Mouse (Mus musculus): ENCODE data around the gene Gm8334. TPM values are rescaled to one million over a fixed set of nuclear protein-coding genes. Genes with fewer than 3 reads are reported as not detected.
"Not testable (repeated sequence)": the region's sequence is repeated elsewhere in the genome, so short reads cannot be mapped to it uniquely, and the experiment has no call there.

The Gm8334 gene
- not detected in 2 replicates for total RNA-seq (2012; rRNA removed)

DNA sequence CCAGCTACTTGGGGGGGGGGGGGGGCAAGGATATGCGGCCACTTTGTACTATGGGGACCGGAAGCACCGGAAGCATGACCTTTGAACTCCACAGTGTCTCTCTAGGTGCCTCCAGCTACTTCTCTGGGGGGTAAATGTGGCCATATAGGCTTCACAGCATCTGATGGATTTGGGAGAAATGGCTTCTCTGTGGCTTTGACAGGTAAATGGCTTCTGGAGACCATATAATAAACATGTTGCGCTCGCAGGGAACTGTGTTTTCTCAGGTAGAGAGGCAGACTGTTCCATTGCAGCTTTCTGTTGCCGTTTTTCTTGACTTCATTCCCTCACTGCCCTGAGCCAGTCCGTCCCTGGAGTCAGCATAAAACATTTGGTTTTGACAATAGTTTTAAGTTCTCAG lies at the start of gene Gm8334:
Gene Gm8334, minus strand, starts transcription at position 101 of the 400 bp plus-strand sequence.
- in situ Hi-C loops (cut with MboI; ENCODE audit: low sequenced_read_pairs in 2 of 2, unreplicated experiment in 2 of 2); H3K27ac ChIP-seq (ENCODE audit: insufficient read depth, low read depth, low read length, poor library complexity, severe bottlenecking); H3K4me3 ChIP-seq (ENCODE audit: insufficient read depth in 1 of 2, low read depth in 1 of 2, low read length in 2 of 2, poor library complexity in 1 of 2, severe bottlenecking in 1 of 2); H3K9me3 ChIP-seq (ENCODE audit: control insufficient read depth, insufficient read depth, low read depth, low read length); H3K9ac ChIP-seq (ENCODE audit: insufficient read depth, low read depth, low read length, poor library complexity, severe bottlenecking); H3K4me1 ChIP-seq (ENCODE audit: control insufficient read depth in 2 of 2, insufficient read depth in 2 of 2, low read length in 2 of 2, poor library complexity in 1 of 2); DNase-seq (ENCODE audit: low read depth, low spot score); H3K36me3 ChIP-seq (ENCODE audit: control insufficient read depth, insufficient read depth, low read length, poor library complexity, severe bottlenecking): not testable (repeated sequence)

DNA sequence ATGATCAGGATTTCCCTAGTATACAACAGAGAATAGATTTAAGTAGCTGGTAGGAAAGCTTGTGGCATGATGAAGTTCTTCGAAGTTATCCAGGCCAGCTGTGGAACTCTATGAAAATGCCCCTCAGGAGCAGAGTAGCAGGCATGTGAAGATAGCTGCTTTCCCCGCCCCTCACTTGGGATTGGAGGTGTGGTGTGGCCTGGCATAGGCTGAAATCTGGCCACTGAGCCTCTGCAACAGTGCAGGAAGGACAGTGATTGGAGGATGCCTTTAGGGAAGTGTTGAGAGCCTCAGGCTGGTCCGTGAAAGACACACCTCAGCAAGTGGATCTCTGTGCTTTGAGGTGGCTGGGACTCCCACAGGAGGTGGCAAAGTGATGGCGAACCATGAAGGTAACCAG lies 48.3 kb upstream of the Gm8334 start, which contains the start of gene Gm15127:
Gene Gm15127, plus strand, starts transcription at position 301 of the 400 bp plus-strand sequence.
- H3K27ac ChIP-seq (ENCODE audit: insufficient read depth, low read depth, low read length, poor library complexity, severe bottlenecking); H3K4me3 ChIP-seq (ENCODE audit: insufficient read depth in 1 of 2, low read depth in 1 of 2, low read length in 2 of 2, poor library complexity in 1 of 2, severe bottlenecking in 1 of 2); H3K9ac ChIP-seq (ENCODE audit: insufficient read depth, low read depth, low read length, poor library complexity, severe bottlenecking); H3K4me1 ChIP-seq (ENCODE audit: control insufficient read depth in 2 of 2, insufficient read depth in 2 of 2, low read length in 2 of 2, poor library complexity in 1 of 2); H3K36me3 ChIP-seq (ENCODE audit: control insufficient read depth, insufficient read depth, low read length, poor library complexity, severe bottlenecking); DNase-seq (ENCODE audit: low read depth, low spot score); in situ Hi-C loops (cut with MboI; ENCODE audit: low sequenced_read_pairs in 2 of 2, unreplicated experiment in 2 of 2); H3K9me3 ChIP-seq (ENCODE audit: control insufficient read depth, insufficient read depth, low read depth, low read length): not testable (repeated sequence)

Other genes with a start within 250 kb of the Gm8334 start
- gene Gm15114, start 126.2 kb downstream of the Gm8334 start, total RNA-seq (2012; rRNA removed) = not detected in 2 replicates
- gene Gm15127, start 48.4 kb upstream of the Gm8334 start, total RNA-seq (2012; rRNA removed) = 0.27 TPM in 1 of 2 replicates, not detected in the other
- gene Luzp4, start 242.5 kb upstream of the Gm8334 start, total RNA-seq (2012; rRNA removed) = 0.21 TPM in 1 of 2 replicates, not detected in the other